Mouse (Mus musculus) limb, embryonic 13.5 days (tissue): ENCODE measurements at regions not wholly inside any gene's neighbourhood (a gene's known extent, or its start where the extent isn't known, plus 50 kb on each side); places are given as distances from the start of the nearest gene placed in this dataset.

ENCODE experiments used
- ATAC-seq: fragments of 200-750 bp; cut with Nextera tagmentation; 2 replicates; pipeline ENCODE4 v1.8.0; 2017; ENCODE audit warnings: low read depth, moderate number of reproducible peaks, moderate TSS enrichment; ENCODE audit not compliant: low FRiP score
- H3K27ac ChIP-seq: fragments of 300-500 bp; sonication (generic); 2 replicates; pipeline ENCODE4 v1.5.1; 2015; ENCODE audit warnings: inconsistent platforms, mild to moderate bottlenecking, moderate library complexity
- H3K27me3 ChIP-seq: fragments of 300-500 bp; sonication (generic); 2 replicates; pipeline ENCODE4 v1.6.1; 2015; ENCODE audit warnings: mild to moderate bottlenecking, inconsistent platforms
- H3K36me3 ChIP-seq: fragments of 300-500 bp; sonication (generic); 2 replicates; pipeline ENCODE4 v1.6.1; 2015; ENCODE audit warnings: inconsistent platforms, mild to moderate bottlenecking, moderate library complexity
- H3K4me1 ChIP-seq: fragments of 300-500 bp; sonication (generic); 2 replicates; pipeline ENCODE4 v1.6.1; 2015; ENCODE audit warnings: inconsistent platforms
- H3K4me2 ChIP-seq: fragments of 300-500 bp; sonication (generic); replicated peaks from 2 replicates; pipeline ENCODE4 v1.6.1; 2015; ENCODE audit warnings: inconsistent platforms, mild to moderate bottlenecking, moderate library complexity
- H3K4me3 ChIP-seq: fragments of 300-500 bp; sonication (generic); 2 replicates; pipeline ENCODE4 v1.5.1; 2015; ENCODE audit warnings: moderate library complexity, mild to moderate bottlenecking, inconsistent platforms
- H3K9ac ChIP-seq: fragments of 300-500 bp; sonication (generic); 2 replicates; pipeline ENCODE4 v1.6.1; 2015; ENCODE audit warnings: mild to moderate bottlenecking, inconsistent platforms
- H3K9me3 ChIP-seq: fragments of 300-500 bp; sonication (generic); 2 replicates; pipeline ENCODE4 v1.6.1; 2016; ENCODE audit warnings: inconsistent platforms
- WGBS: fragments of 180-500 bp; shearing (Covaris S2); methylation state at CpG from one replicate; pipeline ENCODE4 v1.1.7; 2015; 5-methylcytosine and 5-hydroxymethylcytosine counted together

- Histone ChIP-seq H3K9me3 (no peaks in the 10 kb centered on the region), H3K9ac (no peak overlapping the region), H3K27ac (no peak overlapping the region), H3K4me1 (peaks cover 10% of the 10 kb centered on the region), H3K36me3 (no peaks in the 10 kb centered on the region), H3K4me2 (no peak overlapping the region), H3K27me3 (peaks cover 9% of the 10 kb centered on the region; the same call in 1 of the 2 replicates), H3K4me3 (no peak overlapping the region)
- no peak for ATAC-seq
- WGBS: 61% methylated on average over 3 of the region's 3 CpGs
Observed at GRCm38 (mm10) chr9:30134303-30134702, 171.4 kb upstream of the Ntm start.

- peak overlapping the region; percentile 8; the same call in 1 of the 2 replicates for H3K9ac ChIP-seq
- peaks cover 19% of the 10 kb centered on the region for H3K4me1 ChIP-seq
- peaks cover 9% of the 10 kb centered on the region; the same call in 1 of the 2 replicates for H3K27me3 ChIP-seq
- ATAC-seq: peak; percentile 76
- no peak overlapping the region for H3K27ac ChIP-seq
- peak overlapping the region; percentile 8; the same call in 1 of the 2 replicates for H3K4me3 ChIP-seq
- no peaks in the 10 kb centered on the region for H3K36me3 ChIP-seq
- H3K9me3 ChIP-seq: no peaks in the 10 kb centered on the region
- WGBS: 21% methylated on average over 14 of the region's 14 CpGs
- peak overlapping the region; percentile 46 for H3K4me2 ChIP-seq
Observed at GRCm38 (mm10) chr9:30137611-30138287, 174.8 kb upstream of the Ntm start.

GRCm38 (mm10) chr9:30140188-30140587 is 177.2 kb upstream of the Ntm start:
- Histone ChIP-seq H3K36me3 (no peaks in the 10 kb centered on the region), H3K9ac (no peak overlapping the region), H3K4me2 (no peak overlapping the region), H3K9me3 (no peaks in the 10 kb centered on the region), H3K4me3 (no peak overlapping the region), H3K4me1 (peaks cover 19% of the 10 kb centered on the region), H3K27ac (no peak overlapping the region), H3K27me3 (peaks cover 9% of the 10 kb centered on the region; the same call in 1 of the 2 replicates)
- 30% methylated on average over 3 of the region's 3 CpGs for WGBS
- ATAC-seq: peak; percentile 66

GRCm38 (mm10) chr9:30141186-30141585 is 178.2 kb upstream of the Ntm start:
- no peak for ATAC-seq
- 86% methylated on average over 3 of the region's 3 CpGs for WGBS
- H3K9ac ChIP-seq: no peak overlapping the region

GRCm38 (mm10) chr9:30142806-30143458 is 180.0 kb upstream of the Ntm start:
- Histone ChIP-seq H3K4me1 (peaks cover 12% of the 10 kb centered on the region), H3K9me3 (no peaks in the 10 kb centered on the region), H3K36me3 (no peaks in the 10 kb centered on the region), H3K27ac (no peak overlapping the region), H3K4me3 (no peak overlapping the region), H3K4me2 (no peak overlapping the region), H3K9ac (no peak overlapping the region), H3K27me3 (peaks cover 9% of the 10 kb centered on the region; the same call in 1 of the 2 replicates)
- ATAC-seq: no peak
- WGBS: 86% methylated on average over 10 of the region's 10 CpGs

More at GRCm38 (mm10) chr9:30141186-30141585, 178.2 kb upstream of the Ntm start:
- Histone ChIP-seq H3K36me3 (no peaks in the 10 kb centered on the region), H3K4me3 (no peak overlapping the region), H3K27me3 (peaks cover 9% of the 10 kb centered on the region; the same call in 1 of the 2 replicates), H3K4me2 (no peak overlapping the region), H3K4me1 (peaks cover 19% of the 10 kb centered on the region), H3K9me3 (no peaks in the 10 kb centered on the region), H3K27ac (no peak overlapping the region)

GRCm38 (mm10) chr9:30149481-30150468 is 186.8 kb upstream of the Ntm start:
- H3K4me2 ChIP-seq: no peak overlapping the region; the same call in 1 of the 2 replicates
- no peak overlapping the region for H3K4me3 ChIP-seq

DNA sequence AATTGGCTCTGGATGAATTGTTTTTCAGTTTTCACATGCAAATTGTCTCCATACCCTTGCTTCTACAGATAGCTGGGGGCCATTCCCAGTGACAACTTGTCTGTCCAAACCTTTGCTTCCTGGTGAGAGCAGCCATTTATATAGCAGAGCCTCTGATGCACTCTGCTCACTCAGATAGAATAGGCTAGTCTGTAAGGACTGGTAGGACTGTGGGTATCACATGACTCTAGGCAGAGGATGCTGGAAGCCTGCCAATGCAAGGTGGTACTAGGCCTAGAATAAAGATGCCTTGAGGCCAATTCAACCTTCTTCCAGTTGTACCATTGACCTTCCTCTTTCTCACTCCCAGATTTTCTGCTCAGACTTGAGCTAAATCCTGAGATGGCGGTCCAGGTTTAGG is 188.2 kb upstream of the Ntm start:
- Histone ChIP-seq H3K27me3 (no peaks in the 10 kb centered on the region; the same call in 1 of the 2 replicates), H3K27ac (no peak overlapping the region), H3K9ac (no peak overlapping the region), H3K9me3 (no peaks in the 10 kb centered on the region), H3K36me3 (no peaks in the 10 kb centered on the region), H3K4me3 (no peak overlapping the region), H3K4me1 (peaks cover 16% of the 10 kb centered on the region), H3K4me2 (no peak overlapping the region)
- ATAC-seq: no peak
- 94% methylated on average over 1 of the region's 1 CpGs for WGBS

More at GRCm38 (mm10) chr9:30149481-30150468, 186.8 kb upstream of the Ntm start:
- H3K4me1 ChIP-seq: peaks cover 16% of the 10 kb centered on the region
- no peak overlapping the region for H3K27ac ChIP-seq
- no peaks in the 10 kb centered on the region; the same call in 1 of the 2 replicates for H3K27me3 ChIP-seq
- H3K36me3 ChIP-seq: no peaks in the 10 kb centered on the region
- 0 out of 2 replicates have a peak, but pooled peaks have one; percentile 66 for ATAC-seq
- H3K9ac ChIP-seq: no peak overlapping the region
- WGBS: 27% methylated on average over 17 of the region's 17 CpGs
- H3K9me3 ChIP-seq: no peaks in the 10 kb centered on the region

- 66% methylated on average over 13 of the region's 13 CpGs for WGBS
- ATAC-seq: no peak
- no peaks in the 10 kb centered on the region for H3K9me3 ChIP-seq
- peaks cover 17% of the 10 kb centered on the region for H3K4me1 ChIP-seq
- no peak overlapping the region for H3K9ac ChIP-seq
- H3K4me2 ChIP-seq: no peak overlapping the region
- peaks cover 2% of the 10 kb centered on the region; the same call in 1 of the 2 replicates for H3K27me3 ChIP-seq
- no peaks in the 10 kb centered on the region for H3K36me3 ChIP-seq
- H3K4me3 ChIP-seq: no peak overlapping the region
- peak overlapping the region; percentile 39; the same call in 1 of the 2 replicates for H3K27ac ChIP-seq
Observed at GRCm38 (mm10) chr9:30166235-30166752, 203.4 kb upstream of the Ntm start.

DNA sequence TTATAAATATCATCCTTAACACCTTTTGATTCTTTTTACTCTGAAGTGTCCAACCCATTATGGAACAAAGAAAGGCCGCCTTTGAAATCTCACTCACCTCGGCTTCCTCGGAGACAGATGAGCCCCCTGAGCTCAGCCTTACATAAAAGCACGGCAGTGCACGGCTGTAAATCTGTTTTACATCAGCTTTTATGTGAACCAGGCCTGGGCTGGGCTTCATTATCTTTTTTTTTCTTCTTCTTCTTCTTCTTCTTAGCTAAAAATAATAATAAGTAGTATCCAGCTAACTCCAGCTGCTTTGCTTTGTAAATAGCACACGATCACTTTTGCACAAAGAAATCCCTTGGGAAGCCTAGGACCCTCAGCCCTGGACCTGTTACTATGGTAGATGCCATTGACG is 204.3 kb upstream of the Ntm start:
- Histone ChIP-seq H3K9me3 (no peaks in the 10 kb centered on the region), H3K27ac (no peak overlapping the region), H3K4me2 (no peak overlapping the region), H3K27me3 (peaks cover 2% of the 10 kb centered on the region; the same call in 1 of the 2 replicates), H3K4me1 (peaks cover 17% of the 10 kb centered on the region), H3K36me3 (no peaks in the 10 kb centered on the region), H3K4me3 (no peak overlapping the region), H3K9ac (no peak overlapping the region)
- peak; percentile 64; the same call in 1 of the 2 replicates for ATAC-seq
- WGBS: 13% methylated on average over 7 of the region's 7 CpGs

GRCm38 (mm10) chr9:30174646-30175045 is 211.7 kb upstream of the Ntm start:
- no peak for ATAC-seq
- Histone ChIP-seq H3K4me3 (no peak overlapping the region), H3K36me3 (no peaks in the 10 kb centered on the region), H3K27ac (no peak overlapping the region), H3K4me2 (no peak overlapping the region), H3K9me3 (no peaks in the 10 kb centered on the region), H3K27me3 (no peaks in the 10 kb centered on the region), H3K4me1 (no peaks in the 10 kb centered on the region), H3K9ac (no peak overlapping the region)
- 82% methylated on average over 6 of the region's 6 CpGs for whole genome bisulfite sequencing

- Histone ChIP-seq H3K36me3 (no peaks in the 10 kb centered on the region), H3K4me3 (no peak overlapping the region), H3K4me1 (no peaks in the 10 kb centered on the region), H3K9me3 (no peaks in the 10 kb centered on the region), H3K27ac (no peak overlapping the region), H3K4me2 (no peak overlapping the region), H3K27me3 (no peaks in the 10 kb centered on the region), H3K9ac (no peak overlapping the region)
- ATAC-seq: no peak
- WGBS: 78% methylated on average over 3 of the region's 3 CpGs
Observed at GRCm38 (mm10) chr9:30175376-30175775, 212.4 kb upstream of the Ntm start.
